Mouse (Mus musculus): ENCODE results near the gene Sgf29.
A peak's percentile ranks its signal among the peaks of the same experiment; 100 is the strongest.
"Not testable (repeated sequence)": the region's sequence is repeated elsewhere in the genome, so short reads cannot be mapped to it uniquely, and the experiment has no call there.

Gene Sgf29

DNA sequence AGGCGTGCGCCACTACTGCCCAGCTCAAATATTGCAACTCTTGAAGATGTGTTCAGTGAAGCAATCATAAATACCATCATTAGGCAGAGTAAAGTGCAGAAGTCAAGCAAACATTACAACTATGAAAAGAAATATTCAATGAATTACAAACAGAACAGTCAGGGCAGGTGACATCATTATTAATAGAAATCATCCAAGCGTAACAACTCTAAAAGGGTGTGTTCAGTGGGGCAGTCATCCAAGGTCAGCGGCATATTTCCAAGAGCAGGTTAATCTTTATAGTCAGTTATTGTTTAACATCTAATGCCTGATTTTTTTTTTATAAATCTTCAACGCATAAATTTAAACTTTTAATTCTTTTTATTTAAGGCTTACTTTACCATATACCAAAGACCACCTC is 32.1 kb downstream of the Sgf29 start:
- no peak for DNase-seq (ENCODE audit: low read depth, low spot score)

DNA sequence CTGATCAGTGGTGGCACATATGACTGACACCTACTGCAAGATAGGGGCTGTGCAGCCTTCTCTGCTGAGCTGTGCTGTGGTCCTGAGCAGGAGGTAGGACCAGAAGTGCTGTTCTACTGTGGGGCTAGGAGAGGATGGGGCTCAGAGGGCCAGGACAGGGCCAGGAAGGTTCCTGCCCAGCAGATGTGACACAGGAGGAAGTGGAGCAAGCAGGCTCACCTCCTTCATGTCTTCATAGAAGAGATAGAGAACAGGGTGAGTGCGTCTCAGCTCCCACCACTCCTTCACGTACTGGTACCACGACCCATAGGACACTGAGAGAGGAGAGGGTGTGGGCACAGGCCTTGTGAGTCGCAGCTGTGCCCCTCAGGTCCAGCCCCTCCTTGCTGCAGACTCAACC is 39.0 kb downstream of the Sgf29 start:
- not testable (repeated sequence) for DNase-seq (ENCODE audit: low read depth, low spot score)

GRCm38 (mm10) chr7:126689021-126689420 is 39.9 kb downstream of the Sgf29 start:
- DNase-seq (ENCODE audit: low read depth, low spot score) = no peak

DNA sequence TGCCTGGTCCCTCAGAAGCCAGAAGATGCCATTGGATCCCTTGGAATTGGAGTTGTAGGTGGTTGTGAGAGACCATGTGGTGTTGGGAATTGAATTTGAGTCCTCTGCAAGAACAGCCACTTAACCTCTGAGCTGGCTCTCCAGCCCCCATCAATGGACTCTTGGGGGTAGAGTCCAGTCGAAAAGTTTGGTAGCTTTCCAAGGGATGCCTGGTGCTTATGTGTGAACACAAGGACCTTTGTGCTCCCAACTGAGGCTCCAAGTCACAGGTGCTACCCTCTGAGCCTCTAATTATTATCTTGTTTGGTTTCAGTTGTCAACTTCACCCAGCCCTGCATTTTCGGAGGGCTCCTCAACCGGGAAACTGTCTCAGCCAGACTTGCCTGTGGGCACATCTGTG is 41.6 kb downstream of the Sgf29 start:
- DNase-seq (ENCODE audit: low read depth, low spot score) = no peak

DNA sequence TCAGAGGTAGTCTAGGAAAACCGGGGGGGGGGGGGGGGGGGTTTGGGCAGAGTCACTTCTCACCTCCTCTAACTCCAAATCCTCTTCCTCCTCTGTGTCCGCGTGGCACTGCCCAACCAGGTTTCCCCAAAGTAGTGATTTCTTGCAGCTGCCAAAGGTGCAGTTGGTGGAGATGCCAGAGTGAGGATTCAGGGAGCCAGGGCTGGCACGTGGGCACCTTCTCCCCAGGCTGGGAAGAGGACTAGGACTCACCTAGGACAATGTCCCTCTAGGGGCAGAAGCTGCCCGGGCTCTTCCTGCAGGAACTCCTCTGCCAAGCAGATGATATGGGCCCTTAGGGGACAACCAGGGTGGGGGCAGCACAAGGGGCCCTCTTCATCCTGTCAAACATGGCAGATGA is 42.6 kb downstream of the Sgf29 start:
- no peak for DNase-seq (ENCODE audit: low read depth, low spot score)

GRCm38 (mm10) chr7:126692426-126692825 is 43.3 kb downstream of the Sgf29 start:
- no peak for DNase-seq (ENCODE audit: low read depth, low spot score)

DNA sequence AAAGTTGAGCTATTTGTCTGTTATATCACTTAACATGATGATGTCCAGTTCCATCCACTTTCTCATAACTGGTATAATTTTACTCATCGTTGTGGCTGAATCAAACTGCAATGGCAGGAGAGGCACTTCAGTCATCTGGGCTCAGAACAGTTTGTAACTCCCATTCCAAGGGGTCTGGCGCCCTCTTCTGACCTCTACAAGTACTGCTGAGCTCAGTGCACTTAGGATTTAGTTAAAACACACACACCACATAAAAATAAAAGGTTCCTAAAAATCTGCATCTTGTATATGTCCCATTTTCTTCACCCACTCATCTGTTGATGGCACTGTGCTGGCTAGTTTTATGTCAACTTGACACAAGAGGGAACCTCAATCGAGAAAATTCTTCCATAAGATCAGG is 44.1 kb downstream of the Sgf29 start:
- peak; percentile 83 for DNase-seq (ENCODE audit: low read depth, low spot score)

- DNase-seq (ENCODE audit: low read depth, low spot score) = no peak
Measured at GRCm38 (mm10) chr7:126693781-126694180, 44.7 kb downstream of the Sgf29 start.

DNA sequence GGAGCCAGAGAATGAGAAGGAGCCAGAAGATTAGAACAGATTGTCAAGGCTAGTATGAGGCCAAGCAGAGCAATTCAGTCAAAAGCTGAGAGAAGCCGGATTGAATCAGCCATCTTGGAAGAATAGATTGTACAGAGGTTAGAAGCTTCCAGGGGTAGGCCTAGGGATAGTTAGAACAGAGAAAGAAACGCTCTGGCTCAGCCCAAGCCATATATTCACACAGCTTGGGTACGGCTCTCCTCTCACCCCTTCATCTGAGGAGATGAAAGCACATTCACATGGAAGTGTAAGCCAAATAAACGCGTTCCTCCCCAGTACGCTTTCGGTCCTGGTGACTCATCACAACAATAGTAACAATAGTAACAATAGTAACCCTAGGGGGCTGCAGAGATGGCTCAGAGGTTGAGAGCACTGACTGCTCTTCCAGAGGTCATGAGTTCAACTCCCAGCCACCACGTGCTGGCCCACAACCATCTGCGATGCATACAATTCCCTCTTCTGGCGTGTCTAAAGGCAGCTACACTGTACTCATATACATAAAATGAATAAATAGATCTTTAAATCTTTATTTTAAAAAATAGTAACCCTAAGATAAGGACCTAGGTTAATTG is 45.4 kb downstream of the Sgf29 start:
- no peak for DNase-seq (ENCODE audit: low read depth, low spot score)

DNA sequence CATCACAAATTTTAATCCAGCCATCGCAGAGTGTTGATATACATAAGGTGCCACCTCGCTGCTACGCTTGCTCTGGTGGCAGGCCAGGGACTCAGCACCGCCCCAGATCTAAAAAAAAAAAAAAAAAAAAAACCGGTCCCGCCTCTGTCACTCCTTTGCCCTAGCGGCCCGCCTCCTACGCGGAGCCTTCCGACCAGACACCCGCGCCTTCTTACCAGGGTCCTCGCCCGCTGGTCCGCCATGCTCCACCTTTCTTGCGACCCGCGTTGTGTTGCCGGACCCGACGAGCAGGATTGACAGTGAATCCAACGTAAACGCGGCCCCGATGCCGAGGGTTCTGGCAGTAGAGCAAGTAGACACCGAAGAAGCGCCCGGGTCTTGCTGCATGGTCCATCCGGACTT is 46.1 kb downstream of the Sgf29 start, which contains the start of gene Bola2:
Bola2 (plus strand) TSS at position 192 of the 402 bp plus-strand sequence.
- peak; percentile 49 for DNase-seq (ENCODE audit: low read depth, low spot score)

DNA sequence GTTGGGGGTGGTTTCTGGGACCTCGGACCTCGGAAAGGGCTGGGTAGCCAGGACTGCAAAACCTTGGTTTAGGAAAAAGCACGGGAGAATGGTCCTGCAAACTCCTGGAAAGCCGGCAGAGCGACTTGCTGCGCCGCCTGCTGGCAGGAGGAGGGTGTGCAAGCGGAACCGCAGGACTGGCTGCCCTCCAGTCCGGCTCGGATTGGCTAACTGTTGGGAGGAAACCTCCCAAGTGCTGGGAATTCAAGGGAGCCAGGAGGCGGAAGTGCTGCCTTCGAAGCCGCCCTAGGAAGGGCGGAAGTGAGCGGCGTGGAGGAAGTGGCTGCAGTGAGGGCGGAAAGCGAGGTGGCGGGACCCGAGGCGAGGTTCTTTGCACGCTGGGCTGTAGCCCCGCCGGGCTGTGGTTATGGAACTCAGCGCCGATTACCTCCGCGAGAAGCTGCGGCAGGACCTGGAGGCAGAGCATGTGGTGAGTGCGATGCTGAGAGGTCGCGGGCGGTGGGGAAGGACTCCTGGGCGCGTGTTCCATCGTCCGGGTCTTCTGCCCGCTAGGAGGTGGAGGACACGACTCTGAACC is 46.6 kb downstream of the Sgf29 start, which contains the start of gene Slx1b:
Slx1b (minus strand) TSS at position 154 of the 577 bp plus-strand sequence.
- DNase-seq (ENCODE audit: low read depth, low spot score) = peak; percentile 99

GRCm38 (mm10) chr7:126696303-126696702 is 47.2 kb downstream of the Sgf29 start:
- no peak for DNase-seq (ENCODE audit: low read depth, low spot score)

DNA sequence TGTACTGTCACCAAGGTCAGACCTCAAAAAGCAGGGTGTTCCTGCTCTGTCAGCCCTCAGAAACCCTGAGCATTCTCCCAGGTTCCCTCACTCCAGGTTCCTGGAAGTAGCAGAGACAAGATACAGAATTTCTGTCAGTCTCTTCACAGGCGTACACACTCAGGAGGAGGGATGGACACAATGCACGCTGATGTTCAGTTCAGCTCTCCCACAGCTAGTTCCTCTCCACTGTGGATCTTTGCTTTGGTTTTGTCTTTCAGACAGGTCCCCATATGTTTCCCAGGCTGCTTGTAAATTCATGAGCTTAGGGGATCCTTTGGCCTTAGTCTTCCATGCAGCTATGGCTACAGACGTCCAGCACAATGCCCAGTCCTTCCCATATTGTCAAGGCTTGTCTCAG is 47.8 kb downstream of the Sgf29 start:
- no peak for DNase-seq (ENCODE audit: low read depth, low spot score)

DNA sequence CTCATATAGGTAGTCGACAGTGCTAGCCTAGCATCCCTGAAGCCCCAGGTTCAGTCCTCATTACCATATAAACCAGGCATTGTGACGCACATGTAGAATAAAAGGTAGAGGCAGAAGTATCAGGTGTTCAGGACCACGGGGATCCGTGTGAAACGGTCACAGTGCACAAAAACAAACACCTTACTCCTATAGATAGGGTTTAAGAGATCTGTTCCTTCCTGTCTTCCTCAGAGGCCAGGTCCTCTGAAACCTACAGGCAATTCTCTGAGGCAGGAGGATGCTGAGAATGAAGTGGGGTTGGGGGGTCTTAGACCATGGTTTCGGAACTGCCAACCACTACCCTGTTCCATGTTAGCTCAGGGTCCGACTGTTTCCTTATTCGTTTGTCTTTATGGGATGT is 48.7 kb downstream of the Sgf29 start:
- DNase-seq (ENCODE audit: low read depth, low spot score) = no peak

DNA sequence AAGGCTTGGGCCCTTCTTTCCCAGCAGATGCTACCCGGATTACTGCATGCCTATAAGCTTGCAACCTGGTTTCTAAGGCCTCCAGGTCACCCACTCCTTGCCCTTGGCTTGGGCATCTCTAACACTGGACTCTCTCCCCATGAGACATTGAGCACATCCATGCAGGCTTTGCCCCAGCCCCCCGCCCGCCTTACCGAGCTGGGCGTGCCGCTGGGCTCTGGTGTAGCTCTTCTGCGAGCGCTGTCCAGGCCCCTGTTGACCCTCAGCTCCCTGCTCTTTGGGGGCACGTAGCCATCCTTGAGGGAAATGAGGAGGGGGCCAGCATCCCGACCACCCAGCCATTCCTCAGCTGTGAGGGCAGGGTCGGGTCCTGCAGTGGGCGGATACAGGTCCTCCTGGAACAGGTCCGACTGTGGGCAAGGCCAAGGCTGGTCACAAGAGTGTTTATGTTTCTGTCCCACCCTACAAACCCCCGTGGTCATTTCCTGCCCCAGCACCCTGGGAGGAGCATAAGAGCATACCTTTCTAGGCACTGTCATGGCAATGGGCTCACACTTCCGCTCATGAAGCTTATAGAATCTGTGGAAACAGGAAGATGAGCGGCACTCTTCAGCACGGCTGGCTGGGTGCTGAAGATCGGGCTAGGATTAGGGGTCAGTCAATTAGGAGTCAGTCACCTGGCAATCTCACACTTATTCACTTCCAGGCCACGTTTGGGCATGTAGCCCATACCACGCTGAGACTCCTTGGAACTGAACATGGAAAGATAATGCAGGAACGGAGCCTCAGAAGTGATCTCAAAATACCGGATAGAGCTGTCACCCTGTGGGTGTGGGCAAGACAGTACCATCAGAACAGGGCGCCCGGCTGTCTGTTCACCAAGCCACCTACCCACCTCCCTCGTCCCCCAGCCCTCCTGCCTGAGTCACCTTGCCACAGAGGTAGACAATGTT is 51.2 kb downstream of the Sgf29 start:
- no peak for DNase-seq (ENCODE audit: low read depth, low spot score)

GRCm38 (mm10) chr7:126701070-126701469 is 52.0 kb downstream of the Sgf29 start:
- peak; percentile 76 for DNase-seq (ENCODE audit: low read depth, low spot score)

GRCm38 (mm10) chr7:126701559-126702357 is 52.6 kb downstream of the Sgf29 start:
- DNase-seq (ENCODE audit: low read depth, low spot score) = no peak

- DNase-seq (ENCODE audit: low read depth, low spot score) = no peak
Measured at GRCm38 (mm10) chr7:126702358-126702757, 53.2 kb downstream of the Sgf29 start.

DNA sequence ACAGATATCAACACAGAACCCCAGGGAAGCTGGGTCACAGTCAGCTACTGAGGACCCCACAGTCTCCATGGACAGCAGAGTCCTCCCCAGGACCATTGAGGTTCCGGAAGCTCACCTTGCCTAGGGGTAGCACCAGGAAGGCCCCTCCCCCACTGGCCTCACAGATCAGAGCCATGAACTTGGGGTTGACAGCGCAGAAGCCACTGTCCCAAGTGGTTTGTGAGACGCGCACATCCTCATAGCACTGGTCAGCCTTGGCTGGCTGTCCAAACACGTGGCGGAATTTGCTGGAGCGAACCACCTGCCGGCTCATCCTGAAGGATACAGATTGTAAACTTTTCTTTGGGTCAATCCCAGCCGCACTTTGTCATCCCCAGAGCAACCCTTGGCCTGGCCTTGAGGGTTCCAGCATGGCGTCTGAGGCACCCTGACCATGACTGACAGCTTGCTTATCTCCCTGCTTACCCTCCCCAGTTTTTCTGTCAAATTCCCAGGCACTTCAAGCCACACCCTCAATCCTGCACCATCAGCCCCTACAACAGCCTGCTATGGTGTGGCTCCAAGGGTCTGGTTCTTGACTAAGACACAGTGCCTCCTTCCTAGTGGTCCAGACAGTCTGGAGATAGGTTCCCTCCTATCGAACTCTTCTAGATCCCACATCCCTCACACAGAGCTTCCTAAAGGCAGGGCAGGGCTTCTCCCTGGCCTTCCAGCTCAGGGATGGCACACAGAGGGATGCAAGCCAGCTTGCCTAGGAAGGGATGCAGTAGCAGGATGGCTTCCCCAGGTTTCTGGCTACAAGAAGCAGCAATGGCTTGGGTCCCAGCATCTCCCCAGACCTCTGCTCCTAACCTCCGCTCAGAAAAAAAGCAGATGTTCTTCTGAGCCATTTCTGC is 54.0 kb downstream of the Sgf29 start:
- DNase-seq (ENCODE audit: low read depth, low spot score) = no peak

DNA sequence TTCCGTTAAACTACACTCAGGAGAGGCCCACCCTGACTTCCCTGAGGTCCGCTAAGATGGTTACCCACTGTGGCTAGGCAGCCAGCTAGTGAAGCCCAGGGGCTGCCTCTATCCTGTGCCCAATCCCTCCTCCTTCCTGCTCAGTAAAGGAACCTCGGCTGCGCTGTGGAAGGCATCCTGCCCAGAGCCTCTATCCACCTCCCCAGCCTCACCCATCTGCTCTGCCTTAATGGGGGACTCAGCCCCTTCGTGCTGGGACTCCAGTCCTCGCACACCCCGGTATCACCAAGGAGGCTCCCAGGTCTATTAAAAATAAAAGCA is 54.6 kb downstream of the Sgf29 start:
- no peak for DNase-seq (ENCODE audit: low read depth, low spot score)
